Mouse (Mus musculus): Measurements from ENCODE around the gene Ilk. TPM values are rescaled to one million over a fixed set of nuclear protein-coding genes. Genes with fewer than 3 reads are reported as not detected.
A peak's percentile ranks its signal among the peaks of the same experiment; 100 is the strongest.
"Not testable (repeated sequence)": the region's sequence is repeated elsewhere in the genome, so short reads cannot be mapped to it uniquely, and the experiment has no call there.

Ilk gene
- polyA plus RNA-seq, 1 experiment from 2014 or later, result 401 TPM

DNA sequence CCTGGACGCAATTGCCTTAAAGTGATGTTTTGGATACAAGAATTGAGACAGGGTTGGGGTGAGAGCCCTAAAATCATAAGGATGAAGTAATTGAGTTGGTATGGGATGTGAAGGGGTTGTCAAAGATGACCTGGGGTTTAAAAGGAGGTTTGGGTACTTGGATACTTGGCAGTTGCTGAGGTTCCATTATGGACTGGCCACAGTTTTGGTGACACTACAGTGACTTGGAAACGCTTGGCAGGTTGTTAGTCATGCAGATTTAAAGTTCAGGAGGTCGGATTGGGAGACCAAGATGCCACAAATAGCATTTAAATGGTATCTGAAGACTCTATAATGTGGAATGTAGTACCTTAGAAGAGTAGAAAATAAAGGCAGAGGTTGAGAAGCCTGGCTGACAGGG, 1.3 kb downstream of the Ilk start:
- H3K4me2 ChIP-seq (ENCODE audit: low read length), result peak overlapping the region; percentile 94
- peak overlapping the region; percentile 91 to 98 for H3K4me3 ChIP-seq (ENCODE audit: control insufficient read depth in 1 of 2, insufficient read depth in 1 of 2, low read depth in 1 of 2, low read length in 2 of 2)
- H3K4me1 ChIP-seq (ENCODE audit: control insufficient read depth in 2 of 2, insufficient read depth in 2 of 2, low read length in 2 of 2), result peaks cover 7 to 29% of the 10 kb centered on the region in 2 experiments
- H3K9me3 ChIP-seq (ENCODE audit: control insufficient read depth, low read length), result no peaks in the 10 kb centered on the region
- H3K27ac ChIP-seq (replicated peaks in 1 of 2; ENCODE audit: control insufficient read depth in 1 of 2, insufficient read depth in 1 of 2, low read depth in 2 of 2, low read length in 2 of 2), result peak overlapping the region; percentile 88 to 97
- peaks cover 57% of the 10 kb centered on the region for H3K36me3 ChIP-seq (ENCODE audit: control insufficient read depth, insufficient read depth, low read length)
- peak overlapping the region; percentile 98 for H3K9ac ChIP-seq (ENCODE audit: low read length)
- ATAC-seq (ENCODE audit: insufficient number of reproducible peaks, insufficient read depth, low FRiP score, low read depth), result no peak
- WGBS, result 7% methylated on average over 3 of the region's 3 CpGs
- H3K27me3 ChIP-seq (ENCODE audit: control insufficient read depth, insufficient read depth, low read length), result no peaks in the 10 kb centered on the region

GRCm38 (mm10) chr7:105738286-105738685, 1.9 kb downstream of the Ilk start:
- Histone ChIP-seq H3K9me3 (ENCODE audit: control insufficient read depth, low read length) (no peaks in the 10 kb centered on the region), H3K4me2 (ENCODE audit: low read length) (peak overlapping the region; percentile 94), H3K4me1 (ENCODE audit: control insufficient read depth in 2 of 2, insufficient read depth in 2 of 2, low read length in 2 of 2) (peaks cover 7 to 30% of the 10 kb centered on the region in 2 experiments), H3K27me3 (ENCODE audit: control insufficient read depth, insufficient read depth, low read length) (no peaks in the 10 kb centered on the region), H3K9ac (ENCODE audit: low read length) (peak overlapping the region; percentile 98), H3K36me3 (ENCODE audit: control insufficient read depth, insufficient read depth, low read length) (peaks cover 57% of the 10 kb centered on the region), H3K4me3 (ENCODE audit: control insufficient read depth in 1 of 2, insufficient read depth in 1 of 2, low read depth in 1 of 2, low read length in 2 of 2) (peak overlapping the region; percentile 11 to 91; a peak in 3 of 4 replicates), H3K27ac (replicated peaks in 1 of 2; ENCODE audit: control insufficient read depth in 1 of 2, insufficient read depth in 1 of 2, low read depth in 2 of 2, low read length in 2 of 2) (peak overlapping the region; percentile 88 to 99)
- WGBS, result 24% methylated on average over 2 of the region's 2 CpGs
- no peak for ATAC-seq (ENCODE audit: insufficient number of reproducible peaks, insufficient read depth, low FRiP score, low read depth)

DNA sequence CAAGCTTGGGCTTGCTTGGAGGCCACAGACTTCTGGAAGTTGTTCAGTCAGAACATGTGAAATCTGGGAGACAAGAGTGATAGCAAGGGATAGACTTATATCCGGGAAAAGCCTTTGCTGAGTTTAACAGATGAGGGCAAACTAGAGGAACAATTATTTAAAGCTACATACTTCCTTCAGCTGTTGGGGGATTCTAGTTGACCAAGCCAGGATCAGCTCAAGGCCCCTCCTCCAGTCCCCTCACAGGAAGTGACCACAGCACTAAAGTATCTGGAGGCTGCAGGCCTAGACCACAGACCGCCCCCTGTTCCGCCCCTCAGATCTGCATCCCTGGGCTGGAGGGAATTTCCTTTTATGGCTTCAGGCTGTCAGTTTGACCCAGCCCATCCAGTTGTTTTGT, 2.6 kb downstream of the Ilk start:
- H3K4me1 ChIP-seq (ENCODE audit: control insufficient read depth in 2 of 2, insufficient read depth in 2 of 2, low read length in 2 of 2), result peaks cover 7 to 32% of the 10 kb centered on the region in 2 experiments
- peak; percentile 64 for ATAC-seq (ENCODE audit: insufficient number of reproducible peaks, insufficient read depth, low FRiP score, low read depth)
- H3K9ac ChIP-seq (ENCODE audit: low read length), result peak overlapping the region; percentile 98
- H3K27ac ChIP-seq (replicated peaks in 1 of 2; ENCODE audit: control insufficient read depth in 1 of 2, insufficient read depth in 1 of 2, low read depth in 2 of 2, low read length in 2 of 2), result peak overlapping the region; percentile 88 to 99
- no peaks in the 10 kb centered on the region for H3K9me3 ChIP-seq (ENCODE audit: control insufficient read depth, low read length)
- 8% methylated on average over 3 of the region's 3 CpGs for WGBS
- H3K4me2 ChIP-seq (ENCODE audit: low read length), result peak overlapping the region; percentile 94
- peak overlapping the region; percentile 39 to 91 for H3K4me3 ChIP-seq (ENCODE audit: control insufficient read depth in 1 of 2, insufficient read depth in 1 of 2, low read depth in 1 of 2, low read length in 2 of 2)
- peaks cover 51% of the 10 kb centered on the region for H3K36me3 ChIP-seq (ENCODE audit: control insufficient read depth, insufficient read depth, low read length)
- no peaks in the 10 kb centered on the region for H3K27me3 ChIP-seq (ENCODE audit: control insufficient read depth, insufficient read depth, low read length)

DNA sequence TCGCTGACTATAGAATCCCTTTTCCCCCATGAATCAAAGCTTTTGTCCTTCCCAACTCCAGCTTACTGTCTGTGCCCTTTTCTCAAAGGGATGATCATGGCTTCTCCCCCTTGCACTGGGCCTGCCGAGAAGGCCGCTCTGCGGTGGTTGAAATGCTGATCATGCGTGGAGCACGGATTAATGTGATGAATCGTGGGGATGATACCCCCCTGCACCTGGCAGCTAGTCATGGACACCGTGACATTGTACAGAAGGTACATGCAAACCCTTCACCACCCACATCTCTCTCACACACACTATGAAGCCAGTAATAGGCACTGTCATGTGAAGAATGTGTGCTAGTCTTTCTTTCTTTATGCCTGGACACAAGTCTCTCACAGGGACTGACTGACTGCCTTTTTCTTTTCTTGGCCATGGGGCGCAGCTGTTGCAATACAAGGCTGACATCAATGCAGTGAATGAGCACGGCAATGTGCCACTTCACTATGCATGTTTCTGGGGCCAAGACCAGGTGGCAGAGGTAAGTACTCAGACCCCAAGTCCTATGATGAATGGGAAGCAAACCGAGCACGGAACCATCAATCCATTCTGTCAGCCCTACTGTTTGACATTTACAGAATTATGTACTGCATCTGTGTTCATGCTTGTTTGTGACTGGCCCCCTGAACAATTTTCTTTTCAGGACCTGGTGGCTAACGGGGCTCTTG, 3.9 kb downstream of the Ilk start:
- 91% methylated on average over 13 of the region's 13 CpGs for WGBS
- Histone ChIP-seq H3K4me2 (ENCODE audit: low read length) (no peak overlapping the region), H3K9me3 (ENCODE audit: control insufficient read depth, low read length) (no peaks in the 10 kb centered on the region), H3K4me3 (ENCODE audit: control insufficient read depth in 1 of 2, insufficient read depth in 1 of 2, low read depth in 1 of 2, low read length in 2 of 2) (no peak overlapping the region), H3K9ac (ENCODE audit: low read length) (no peak overlapping the region), H3K27me3 (ENCODE audit: control insufficient read depth, insufficient read depth, low read length) (no peaks in the 10 kb centered on the region), H3K27ac (replicated peaks in 1 of 2; ENCODE audit: control insufficient read depth in 1 of 2, insufficient read depth in 1 of 2, low read depth in 2 of 2, low read length in 2 of 2) (peak overlapping the region in 1 of 2 experiments; percentile 88; a peak in 2 of 4 replicates), H3K36me3 (ENCODE audit: control insufficient read depth, insufficient read depth, low read length) (peaks cover 40% of the 10 kb centered on the region), H3K4me1 (ENCODE audit: control insufficient read depth in 2 of 2, insufficient read depth in 2 of 2, low read length in 2 of 2) (peaks cover 5 to 30% of the 10 kb centered on the region in 2 experiments)
- no peak for ATAC-seq (ENCODE audit: insufficient number of reproducible peaks, insufficient read depth, low FRiP score, low read depth)

- Histone ChIP-seq H3K9me3 (ENCODE audit: control insufficient read depth, low read length) (no peaks in the 10 kb centered on the region), H3K4me1 (ENCODE audit: control insufficient read depth in 2 of 2, insufficient read depth in 2 of 2, low read length in 2 of 2) (peaks cover 3 to 25% of the 10 kb centered on the region in 2 experiments), H3K27ac (replicated peaks in 1 of 2; ENCODE audit: control insufficient read depth in 1 of 2, insufficient read depth in 1 of 2, low read depth in 2 of 2, low read length in 2 of 2) (0 out of 4 replicates have a peak overlapping the region, but pooled peaks of 1 of the 2 experiments have one; percentile 8), H3K9ac (ENCODE audit: low read length) (no peak overlapping the region), H3K4me3 (ENCODE audit: control insufficient read depth in 1 of 2, insufficient read depth in 1 of 2, low read depth in 1 of 2, low read length in 2 of 2) (no peak overlapping the region), H3K4me2 (ENCODE audit: low read length) (no peak overlapping the region), H3K36me3 (ENCODE audit: control insufficient read depth, insufficient read depth, low read length) (peaks cover 40% of the 10 kb centered on the region), H3K27me3 (ENCODE audit: control insufficient read depth, insufficient read depth, low read length) (no peaks in the 10 kb centered on the region)
- no peak for ATAC-seq (ENCODE audit: insufficient number of reproducible peaks, insufficient read depth, low FRiP score, low read depth)
- WGBS, result 88% methylated on average over 6 of the region's 6 CpGs
Observed at GRCm38 (mm10) chr7:105740851-105741250, 4.5 kb downstream of the Ilk start.

GRCm38 (mm10) chr7:105741978-105742377, 5.6 kb downstream of the Ilk start:
- Histone ChIP-seq H3K4me1 (ENCODE audit: control insufficient read depth in 2 of 2, insufficient read depth in 2 of 2, low read length in 2 of 2) (peaks cover 3 to 25% of the 10 kb centered on the region in 2 experiments), H3K9me3 (ENCODE audit: control insufficient read depth, low read length) (no peaks in the 10 kb centered on the region), H3K27ac (replicated peaks in 1 of 2; ENCODE audit: control insufficient read depth in 1 of 2, insufficient read depth in 1 of 2, low read depth in 2 of 2, low read length in 2 of 2) (no peak overlapping the region), H3K27me3 (ENCODE audit: control insufficient read depth, insufficient read depth, low read length) (no peaks in the 10 kb centered on the region), H3K4me3 (ENCODE audit: control insufficient read depth in 1 of 2, insufficient read depth in 1 of 2, low read depth in 1 of 2, low read length in 2 of 2) (no peak overlapping the region), H3K9ac (ENCODE audit: low read length) (no peak overlapping the region), H3K4me2 (ENCODE audit: low read length) (no peak overlapping the region), H3K36me3 (ENCODE audit: control insufficient read depth, insufficient read depth, low read length) (peaks cover 50% of the 10 kb centered on the region)
- ATAC-seq (ENCODE audit: insufficient number of reproducible peaks, insufficient read depth, low FRiP score, low read depth), result no peak
- WGBS, result 87% methylated on average over 9 of the region's 9 CpGs

DNA sequence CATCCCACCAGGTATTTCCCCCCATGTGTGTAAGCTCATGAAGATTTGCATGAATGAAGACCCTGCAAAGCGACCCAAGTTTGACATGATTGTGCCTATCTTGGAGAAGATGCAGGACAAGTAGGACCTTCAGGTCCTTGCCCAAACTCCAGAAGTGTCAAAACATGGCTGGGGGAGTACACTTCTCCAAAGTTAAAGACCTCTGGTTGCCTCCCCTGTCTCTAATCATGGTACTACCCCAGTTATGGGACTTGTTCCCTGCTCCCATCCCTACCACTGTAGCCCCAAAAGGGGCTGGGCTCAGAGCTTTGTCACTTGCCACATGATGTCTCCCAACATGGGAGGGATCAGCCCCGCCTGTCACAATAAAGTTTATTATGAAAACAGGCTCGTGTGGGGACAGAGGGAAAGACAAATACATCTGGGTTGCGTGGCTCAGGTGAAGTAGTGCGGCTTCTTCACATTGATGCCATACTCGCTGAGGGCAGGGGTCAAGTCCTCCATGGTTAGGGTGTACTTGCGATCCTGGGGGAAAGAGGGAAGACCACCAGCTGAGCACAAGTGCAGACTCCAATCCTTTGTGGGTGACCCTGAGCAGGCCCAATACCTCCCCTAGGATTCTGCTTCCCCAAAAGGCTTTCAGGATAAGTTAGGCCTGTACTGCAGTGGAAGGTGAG, 6.3 kb downstream of the Ilk start:
- peaks cover 56% of the 10 kb centered on the region for H3K36me3 ChIP-seq (ENCODE audit: control insufficient read depth, insufficient read depth, low read length)
- not testable (repeated sequence) for H3K27ac ChIP-seq (replicated peaks in 1 of 2; ENCODE audit: control insufficient read depth in 1 of 2, insufficient read depth in 1 of 2, low read depth in 2 of 2, low read length in 2 of 2); H3K27me3 ChIP-seq (ENCODE audit: control insufficient read depth, insufficient read depth, low read length); H3K9me3 ChIP-seq (ENCODE audit: control insufficient read depth, low read length); ATAC-seq (ENCODE audit: insufficient number of reproducible peaks, insufficient read depth, low FRiP score, low read depth)
- H3K9ac ChIP-seq (ENCODE audit: low read length), result peak overlapping the region; percentile 86; the same call in 1 of the 2 replicates
- 78% methylated on average over 7 of the region's 7 CpGs for WGBS
- H3K4me2 ChIP-seq (ENCODE audit: low read length), result peak overlapping the region; percentile 85; the same call in 1 of the 2 replicates
- H3K4me1 ChIP-seq (ENCODE audit: control insufficient read depth in 2 of 2, insufficient read depth in 2 of 2, low read length in 2 of 2), result peaks cover 3 to 22% of the 10 kb centered on the region in 2 experiments
- peak overlapping the region in 1 of 2 experiments; percentile 87; a peak in 1 of 4 replicates for H3K4me3 ChIP-seq (ENCODE audit: control insufficient read depth in 1 of 2, insufficient read depth in 1 of 2, low read depth in 1 of 2, low read length in 2 of 2)
